Mouse (Mus musculus): Measurements from ENCODE around the gene Lrp1. TPM values are rescaled to one million over a fixed set of nuclear protein-coding genes. Genes with fewer than 3 reads are reported as not detected.

Gene Lrp1
- total and polyA plus RNA-seq, 3 experiments: 74.0 to 83.7 (median 79.5) TPM

DNA sequence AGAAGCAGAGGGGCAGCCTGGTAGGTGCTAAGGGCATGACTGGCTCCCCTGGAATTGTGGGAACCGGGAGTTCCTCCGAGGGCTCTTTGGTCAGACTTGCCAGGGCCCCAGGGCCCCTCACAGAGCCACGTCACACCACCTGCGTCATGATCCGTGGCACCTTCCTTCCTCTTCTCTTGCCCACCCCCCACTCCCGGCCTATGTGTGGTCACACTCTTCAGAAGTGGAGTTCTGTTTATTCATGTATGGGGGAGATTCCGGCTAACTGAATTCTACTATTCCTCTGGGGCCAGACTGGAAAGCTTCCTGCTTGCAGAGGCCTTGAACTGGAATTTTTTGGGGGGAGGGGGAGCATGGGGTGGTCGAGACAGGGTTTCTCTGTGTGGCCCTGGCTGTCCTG lies 57.1 kb downstream of the Lrp1 start:
- no peak overlapping the region for H3K4me3 ChIP-seq
- H3K27ac ChIP-seq: no peak overlapping the region
- no peaks in the 10 kb centered on the region for H3K27me3 ChIP-seq (ENCODE audit: control insufficient read depth, insufficient read depth, low read length)
- TF ChIP-seq POLR2A (IDR thresholded peaks at IDR 0.05; ENCODE audit: insufficient read depth, low read depth, low read length) (no peak), EP300 (IDR thresholded peaks at IDR 0.05; ENCODE audit: insufficient read depth, low read depth, low read length) (no peak), CTCF (IDR thresholded peaks at IDR 0.05) (no peak)
- no peak overlapping the region for H3K9ac ChIP-seq (ENCODE audit: low read depth, low read length)
- no peaks in the 10 kb centered on the region for H3K79me2 ChIP-seq (replicated peaks; ENCODE audit: control insufficient read depth, insufficient read depth, low read length)
- intact Hi-C loops (cut with DNase I): loop anchor here (10.0 kb wide), 1 partner anchor 171 kb away; the partner anchor contains the start of gene Zbtb39
- no peak for DNase-seq
- WGBS: 52% methylated on average over 8 of the region's 8 CpGs
- peaks cover 3% of the 10 kb centered on the region for H3K4me1 ChIP-seq (ENCODE audit: control insufficient read depth, insufficient read depth, low read length)
- H3K36me3 ChIP-seq (ENCODE audit: control insufficient read depth, insufficient read depth, low read length): no peaks in the 10 kb centered on the region

GRCm38 (mm10) chr10:127561145-127561544 lies 59.8 kb downstream of the Lrp1 start:
- intact Hi-C loops (cut with DNase I): loop anchor here (10.0 kb wide), 1 partner anchor 174 kb away; the partner anchor contains the start of gene Zbtb39
- Histone ChIP-seq H3K9ac (ENCODE audit: low read depth, low read length) (no peak overlapping the region), H3K79me2 (replicated peaks; ENCODE audit: control insufficient read depth, insufficient read depth, low read length) (no peaks in the 10 kb centered on the region), H3K36me3 (ENCODE audit: control insufficient read depth, insufficient read depth, low read length) (no peaks in the 10 kb centered on the region), H3K27me3 (ENCODE audit: control insufficient read depth, insufficient read depth, low read length) (no peaks in the 10 kb centered on the region), H3K4me1 (ENCODE audit: control insufficient read depth, insufficient read depth, low read length) (peaks cover 3% of the 10 kb centered on the region), H3K4me3 (no peak overlapping the region), H3K27ac (no peak overlapping the region)
- peak; percentile 50 for TF ChIP-seq CTCF (IDR thresholded peaks at IDR 0.05)
- TF ChIP-seq EP300 (IDR thresholded peaks at IDR 0.05; ENCODE audit: insufficient read depth, low read depth, low read length): no peak
- no peak for DNase-seq

GRCm38 (mm10) chr10:127557397-127557796 lies 63.6 kb downstream of the Lrp1 start:
- no peak overlapping the region for H3K27ac ChIP-seq
- DNase-seq: no peak
- H3K4me1 ChIP-seq (ENCODE audit: control insufficient read depth, insufficient read depth, low read length): no peaks in the 10 kb centered on the region
- WGBS: 88% methylated on average over 13 of the region's 13 CpGs
- H3K36me3 ChIP-seq (ENCODE audit: control insufficient read depth, insufficient read depth, low read length): no peaks in the 10 kb centered on the region
- H3K79me2 ChIP-seq (replicated peaks; ENCODE audit: control insufficient read depth, insufficient read depth, low read length): no peaks in the 10 kb centered on the region
- intact Hi-C loops (cut with DNase I): no loop called here
- H3K27me3 ChIP-seq (ENCODE audit: control insufficient read depth, insufficient read depth, low read length): no peaks in the 10 kb centered on the region
- H3K4me3 ChIP-seq: no peak overlapping the region
- no peak overlapping the region for H3K9ac ChIP-seq (ENCODE audit: low read depth, low read length)
- TF ChIP-seq POLR2A (IDR thresholded peaks at IDR 0.05; ENCODE audit: insufficient read depth, low read depth, low read length) (no peak), CTCF (IDR thresholded peaks at IDR 0.05) (peak; percentile 29)

GRCm38 (mm10) chr10:127555703-127556102 lies 65.2 kb downstream of the Lrp1 start:
- no peaks in the 10 kb centered on the region for H3K36me3 ChIP-seq (ENCODE audit: control insufficient read depth, insufficient read depth, low read length)
- TF ChIP-seq EP300 (IDR thresholded peaks at IDR 0.05; ENCODE audit: insufficient read depth, low read depth, low read length): no peak
- peak; percentile 56 for TF ChIP-seq CTCF (IDR thresholded peaks at IDR 0.05)
- TF ChIP-seq POLR2A (IDR thresholded peaks at IDR 0.05; ENCODE audit: insufficient read depth, low read depth, low read length): no peak
- no peak overlapping the region for H3K9ac ChIP-seq (ENCODE audit: low read depth, low read length)
- no peak overlapping the region for H3K27ac ChIP-seq
- 75% methylated on average over 18 of the region's 18 CpGs for WGBS
- intact Hi-C loops (cut with DNase I): no loop called here
- no peak overlapping the region for H3K4me3 ChIP-seq
- no peaks in the 10 kb centered on the region for H3K79me2 ChIP-seq (replicated peaks; ENCODE audit: control insufficient read depth, insufficient read depth, low read length)
- no peaks in the 10 kb centered on the region for H3K27me3 ChIP-seq (ENCODE audit: control insufficient read depth, insufficient read depth, low read length)
- no peak for DNase-seq
- no peaks in the 10 kb centered on the region for H3K4me1 ChIP-seq (ENCODE audit: control insufficient read depth, insufficient read depth, low read length)

DNA sequence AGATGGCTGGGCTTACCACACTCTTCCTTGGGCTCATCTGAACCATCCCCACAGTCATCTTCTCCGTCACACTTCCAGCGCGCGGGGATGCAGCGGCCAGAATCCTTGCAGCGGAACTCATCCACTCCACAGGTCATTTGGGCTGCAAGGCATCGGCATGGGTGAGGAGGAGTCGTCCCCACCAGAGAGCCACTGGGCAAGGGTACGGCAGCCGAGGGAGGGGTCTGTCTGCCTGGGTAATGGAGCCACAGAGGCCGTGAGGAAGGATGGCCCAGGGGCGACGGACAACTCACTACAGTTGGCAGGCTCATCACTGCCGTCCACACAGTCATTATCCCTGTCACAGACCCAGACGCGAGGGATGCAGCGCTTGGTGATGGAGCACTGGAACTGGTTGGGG lies 71.1 kb downstream of the Lrp1 start:
- TF ChIP-seq EP300 (IDR thresholded peaks at IDR 0.05; ENCODE audit: insufficient read depth, low read depth, low read length) (no peak), CTCF (IDR thresholded peaks at IDR 0.05) (no peak)
- no peaks in the 10 kb centered on the region for H3K27me3 ChIP-seq (ENCODE audit: control insufficient read depth, insufficient read depth, low read length)
- H3K4me3 ChIP-seq: no peak overlapping the region
- no peaks in the 10 kb centered on the region for H3K79me2 ChIP-seq (replicated peaks; ENCODE audit: control insufficient read depth, insufficient read depth, low read length)
- 87% methylated on average over 17 of the region's 17 CpGs for WGBS
- no peak overlapping the region for H3K27ac ChIP-seq
- H3K9ac ChIP-seq (ENCODE audit: low read depth, low read length): no peak overlapping the region
- no peak for DNase-seq
- H3K36me3 ChIP-seq (ENCODE audit: control insufficient read depth, insufficient read depth, low read length): no peaks in the 10 kb centered on the region
- intact Hi-C loops (cut with DNase I): no loop called here
- no peaks in the 10 kb centered on the region for H3K4me1 ChIP-seq (ENCODE audit: control insufficient read depth, insufficient read depth, low read length)

DNA sequence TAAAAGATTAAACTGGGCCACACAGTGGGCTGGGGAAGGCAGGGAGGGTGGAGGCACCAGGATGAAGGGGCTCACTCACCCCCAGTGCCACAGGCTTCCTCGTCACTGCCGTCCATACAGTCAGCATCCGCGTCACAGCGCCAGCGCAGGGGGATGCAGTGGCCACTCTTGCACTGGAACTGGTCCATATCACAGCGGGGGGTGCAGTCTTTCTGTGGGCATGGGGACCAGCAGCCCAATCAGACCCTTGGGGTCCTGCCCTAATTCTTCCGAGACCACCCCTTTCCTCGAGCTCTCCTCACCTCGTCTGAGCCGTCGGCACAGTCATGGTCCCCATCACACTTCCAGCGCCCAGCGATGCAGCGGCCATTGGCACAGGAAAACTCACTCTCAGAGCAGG lies 72.7 kb downstream of the Lrp1 start:
- no peak overlapping the region for H3K4me3 ChIP-seq
- H3K79me2 ChIP-seq (replicated peaks; ENCODE audit: control insufficient read depth, insufficient read depth, low read length): no peaks in the 10 kb centered on the region
- no peaks in the 10 kb centered on the region for H3K4me1 ChIP-seq (ENCODE audit: control insufficient read depth, insufficient read depth, low read length)
- WGBS: 91% methylated on average over 15 of the region's 15 CpGs
- intact Hi-C loops (cut with DNase I): no loop called here
- no peak for TF ChIP-seq POLR2A (IDR thresholded peaks at IDR 0.05; ENCODE audit: insufficient read depth, low read depth, low read length)
- no peak for TF ChIP-seq EP300 (IDR thresholded peaks at IDR 0.05; ENCODE audit: insufficient read depth, low read depth, low read length)
- TF ChIP-seq CTCF (IDR thresholded peaks at IDR 0.05): no peak
- H3K27me3 ChIP-seq (ENCODE audit: control insufficient read depth, insufficient read depth, low read length): no peaks in the 10 kb centered on the region
- no peak overlapping the region for H3K9ac ChIP-seq (ENCODE audit: low read depth, low read length)
- H3K27ac ChIP-seq: no peak overlapping the region
- H3K36me3 ChIP-seq (ENCODE audit: control insufficient read depth, insufficient read depth, low read length): no peaks in the 10 kb centered on the region
- DNase-seq: no peak

All from heart, adult 2 months (tissue).